Mouse (Mus musculus) heart, postnatal 0 days (tissue): ENCODE measurements around the gene Cd200r3. TPM values are rescaled to one million over a fixed set of nuclear protein-coding genes. Genes with fewer than 3 reads are reported as not detected.

Experiments
- ATAC-seq: fragments of 200-750 bp; cut with Nextera tagmentation; 2 replicates; pipeline ENCODE4 v1.8.0; 2017; ENCODE audit warnings: low read depth, moderate number of reproducible peaks, moderate library complexity; ENCODE audit not compliant: insufficient read depth
- DNase-seq: peaks from one replicate; pipeline ENCODE4 v3.0.0-alpha.2; 2016; ENCODE audit warnings: low spot score
- H3K27ac ChIP-seq: fragments of 300-500 bp; sonication (generic); 2 replicates; pipeline ENCODE4 v1.5.1; 2014; ENCODE audit warnings: low read depth, mild to moderate bottlenecking
- H3K27me3 ChIP-seq: fragments of 300-500 bp; sonication (generic); 2 replicates; pipeline ENCODE4 v1.6.1; 2014; ENCODE audit warnings: low read length, mixed read lengths; ENCODE audit not compliant: control insufficient read depth, insufficient read depth
- H3K36me3 ChIP-seq: fragments of 300-500 bp; sonication (generic); replicated peaks from 2 replicates; pipeline ENCODE4 v1.6.1; 2014; ENCODE audit warnings: low read length, mixed read lengths; ENCODE audit not compliant: control insufficient read depth, insufficient read depth
- H3K4me1 ChIP-seq: fragments of 300-500 bp; sonication (generic); 2 replicates; pipeline ENCODE4 v1.6.1; 2014; ENCODE audit warnings: antibody characterized with exemption; ENCODE audit not compliant: control insufficient read depth, insufficient read depth
- H3K4me2 ChIP-seq: fragments of 300-500 bp; sonication (generic); 2 replicates; pipeline ENCODE4 v1.6.1; 2014; ENCODE audit warnings: low read depth, mild to moderate bottlenecking, low read length, moderate library complexity
- H3K4me3 ChIP-seq: fragments of 300-500 bp; sonication (generic); 2 replicates; pipeline ENCODE4 v1.5.1; 2014; ENCODE audit warnings: low read depth, low read length
- H3K9ac ChIP-seq: fragments of 300-500 bp; sonication (generic); replicated peaks from 2 replicates; pipeline ENCODE4 v1.6.1; 2014; ENCODE audit warnings: low read depth, low read length, mixed read lengths
- H3K9me3 ChIP-seq: fragments of 300-500 bp; sonication (generic); replicated peaks from 2 replicates; pipeline ENCODE4 v1.6.1; 2016; ENCODE audit warnings: low read length; ENCODE audit not compliant: control insufficient read depth
- CTCF ChIP-seq: IDR thresholded peaks from 2 replicates; pipeline ENCODE4 v1.5.1; 2016; ENCODE audit warnings: antibody characterized with exemption, control low read depth, low read depth
- EP300 ChIP-seq: IDR thresholded peaks from 2 replicates; pipeline ENCODE4 v1.6.1; 2016; ENCODE audit warnings: antibody characterized with exemption, low read depth
- WGBS: fragments of 180-500 bp; shearing (Covaris S2); extraction: QIAGEN DNeasy Blood & Tissue Kit; methylation state at CpG from one replicate; pipeline ENCODE4 v1.1.7; 2014; 5-methylcytosine and 5-hydroxymethylcytosine counted together
- polyA plus RNA-seq: library from polyadenylated mRNA; unstranded; fragments of >200 nt; fragmentation: Nextera tagmentation; extraction: Ambion mirVana; gene quantifications from 2 replicates; pipeline ENCODE4 v1.2.1, GENCODE M21; 2015
- total RNA-seq: library from RNA; depleted of rRNA; stranded (reverse); fragments of >200 nt; gene quantifications from 2 replicates; pipeline ENCODE4 v1.2.3, GENCODE M21; 2014; ENCODE audit warnings: low replicate concordance

Gene Cd200r3
- total and polyA plus RNA-seq, 2 experiments from 2014 or later, result 0.51 to 0.99 TPM

DNA sequence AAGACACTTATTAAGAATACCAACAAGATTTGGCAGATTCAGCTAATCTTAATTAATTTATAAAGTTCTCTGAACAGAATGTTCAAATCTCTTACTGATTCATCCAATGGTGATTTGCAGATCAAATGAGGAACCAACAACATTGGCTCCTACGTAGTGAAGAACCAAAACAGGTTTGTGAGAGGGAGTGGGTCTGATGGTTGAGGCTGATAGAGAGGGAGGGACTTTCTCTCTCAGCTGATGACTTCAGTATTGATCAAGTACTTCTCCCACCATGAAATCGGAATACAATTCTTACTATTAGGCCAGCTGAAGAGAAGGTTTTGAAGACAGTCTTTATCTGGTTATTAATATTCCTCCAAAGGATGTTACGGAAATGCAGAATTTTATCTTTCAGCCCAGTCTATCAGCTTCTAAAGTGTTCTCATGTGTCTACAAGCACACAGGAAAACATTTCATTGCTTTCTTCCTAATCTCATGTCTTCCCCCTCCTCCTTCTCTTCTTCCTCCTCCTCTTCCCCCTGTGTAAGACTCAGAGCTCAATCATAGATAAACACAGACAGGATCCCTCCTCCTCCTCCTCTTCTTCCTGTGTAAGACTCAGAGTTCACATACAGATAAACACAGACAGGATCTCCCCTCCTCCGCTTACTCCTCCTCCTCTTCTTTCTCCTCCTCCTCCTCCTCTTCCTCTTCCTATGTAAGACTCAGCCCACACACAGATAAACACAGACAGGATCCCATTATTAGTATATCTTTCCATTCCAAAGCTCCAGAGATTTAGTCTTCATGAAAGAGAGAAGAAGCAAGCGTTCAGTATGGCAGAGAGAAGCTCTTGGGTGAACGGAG is 21.3 kb downstream of the Cd200r3 start:
- TF ChIP-seq CTCF, result no peak
- TF ChIP-seq EP300, result no peak
- Histone ChIP-seq H3K27me3 (no peaks in the 10 kb centered on the region), H3K4me1 (peaks cover 5% of the 10 kb centered on the region; the same call in 1 of the 2 replicates), H3K9me3 (no peaks in the 10 kb centered on the region), H3K4me3 (no peak overlapping the region), H3K4me2 (no peak overlapping the region), H3K9ac (no peak overlapping the region), H3K27ac (no peak overlapping the region; the same call in 1 of the 2 replicates), H3K36me3 (no peaks in the 10 kb centered on the region)
- 63% methylated on average over 6 of the region's 6 CpGs for WGBS
- DNase-seq, result no peak
- ATAC-seq, result no peak

DNA sequence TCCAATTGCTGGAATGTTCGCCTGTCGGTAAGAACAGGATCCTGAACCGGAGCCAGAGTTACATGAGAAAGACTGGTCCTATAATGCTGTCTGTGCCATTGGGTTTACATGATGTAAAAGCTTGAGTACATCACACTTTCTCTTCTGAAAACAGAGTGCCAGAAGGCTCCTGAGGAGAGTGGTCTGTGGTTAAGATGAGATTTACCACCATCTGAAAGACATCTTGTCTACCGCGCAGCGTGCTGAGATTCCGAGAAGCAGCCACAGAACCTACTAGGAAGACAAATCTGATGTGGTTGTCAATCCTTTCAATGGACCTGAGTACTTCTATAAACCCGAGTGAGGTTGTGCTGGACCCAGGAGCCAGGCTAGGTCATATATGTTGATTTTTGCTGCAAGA is 21.9 kb downstream of the Cd200r3 start:
- Histone ChIP-seq H3K27ac (0 out of 2 replicates have a peak overlapping the region, but pooled peaks have one; percentile 5), H3K4me1 (peaks cover 5% of the 10 kb centered on the region; the same call in 1 of the 2 replicates), H3K36me3 (no peaks in the 10 kb centered on the region), H3K27me3 (no peaks in the 10 kb centered on the region), H3K9ac (no peak overlapping the region), H3K9me3 (no peaks in the 10 kb centered on the region), H3K4me2 (no peak overlapping the region), H3K4me3 (no peak overlapping the region)
- ATAC-seq (no peak), DNase-seq (no peak)
- TF ChIP-seq EP300 (no peak), CTCF (no peak)
- WGBS, result 80% methylated on average over 8 of the region's 8 CpGs

DNA sequence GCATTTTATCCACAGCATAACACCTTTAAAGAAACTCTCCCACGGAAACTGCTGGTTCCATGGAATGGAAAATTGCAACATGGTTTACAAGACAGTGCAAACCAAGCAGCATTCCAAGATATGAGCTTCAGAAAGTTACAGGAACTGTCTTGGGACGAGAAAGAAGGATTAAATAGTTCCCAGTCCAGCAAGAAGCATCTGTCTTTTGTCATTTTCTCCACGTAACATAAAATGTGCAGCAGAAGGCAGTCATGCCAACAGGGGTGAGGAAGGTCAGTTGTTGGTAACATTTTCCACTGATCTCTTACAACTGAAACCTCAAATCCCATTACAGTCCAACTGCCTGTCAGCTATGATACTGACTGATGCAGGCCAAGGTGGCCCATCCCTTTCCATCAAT is 22.4 kb downstream of the Cd200r3 start:
- Histone ChIP-seq H3K9ac (no peak overlapping the region), H3K36me3 (no peaks in the 10 kb centered on the region), H3K4me2 (no peak overlapping the region), H3K9me3 (no peaks in the 10 kb centered on the region), H3K27ac (0 out of 2 replicates have a peak overlapping the region, but pooled peaks have one; percentile 5), H3K27me3 (no peaks in the 10 kb centered on the region), H3K4me3 (no peak overlapping the region), H3K4me1 (peaks cover 5% of the 10 kb centered on the region; the same call in 1 of the 2 replicates)
- TF ChIP-seq CTCF, result no peak
- no peak for TF ChIP-seq EP300
- no peak for ATAC-seq
- peak; percentile 27 for DNase-seq
- WGBS, result 50% methylated on average over 3 of the region's 3 CpGs

DNA sequence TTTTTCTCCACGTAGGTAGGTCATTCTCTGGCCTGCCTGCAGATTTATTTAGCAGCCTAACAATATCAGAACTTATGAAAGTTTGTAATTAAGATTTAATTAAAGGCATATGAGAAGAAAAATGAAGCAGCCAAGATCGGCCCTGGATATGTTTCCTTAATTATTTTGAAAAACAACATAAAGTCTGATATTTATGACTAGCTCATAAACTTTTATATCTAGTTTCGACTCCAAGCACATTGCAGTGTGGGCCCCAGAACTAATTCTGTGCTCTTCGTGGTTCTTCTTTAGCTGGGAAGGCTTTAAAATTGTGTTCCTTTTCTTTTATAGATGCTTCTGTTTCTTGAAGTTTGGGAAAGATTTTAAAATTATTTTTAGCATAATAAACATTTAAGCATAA is 23.4 kb downstream of the Cd200r3 start:
- peaks cover 5% of the 10 kb centered on the region; the same call in 1 of the 2 replicates for H3K4me1 ChIP-seq
- DNase-seq (no peak), ATAC-seq (no peak)
- no peak overlapping the region for H3K9ac ChIP-seq
- H3K4me3 ChIP-seq, result no peak overlapping the region
- WGBS, result 72% methylated on average over 4 of the region's 4 CpGs
- H3K27ac ChIP-seq, result no peak overlapping the region
- H3K9me3 ChIP-seq, result no peaks in the 10 kb centered on the region
- no peaks in the 10 kb centered on the region for H3K27me3 ChIP-seq
- no peaks in the 10 kb centered on the region for H3K36me3 ChIP-seq
- TF ChIP-seq CTCF (no peak), EP300 (no peak)
- H3K4me2 ChIP-seq, result no peak overlapping the region

DNA sequence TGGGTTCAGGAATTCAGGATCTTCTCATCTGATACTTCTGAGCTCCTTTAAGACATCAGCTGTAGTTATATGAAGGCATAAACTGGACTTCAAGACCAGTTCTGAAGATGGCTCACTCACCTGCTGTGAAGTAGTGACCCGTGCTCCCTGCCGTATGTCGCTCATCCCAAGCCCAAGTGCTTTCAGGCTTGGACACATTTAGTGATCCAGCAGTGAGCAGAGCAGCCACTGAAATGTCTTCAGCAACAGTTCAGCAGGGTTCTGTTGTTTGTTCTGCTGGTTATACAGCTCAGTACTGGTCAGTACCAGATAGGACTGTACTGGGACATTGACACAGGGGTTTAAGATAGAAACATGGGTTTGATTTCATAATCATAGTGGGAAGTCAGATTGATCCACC is 24.6 kb downstream of the Cd200r3 start:
- no peak overlapping the region for H3K27ac ChIP-seq
- DNase-seq (no peak), ATAC-seq (no peak)
- no peaks in the 10 kb centered on the region for H3K4me1 ChIP-seq
- H3K4me2 ChIP-seq, result no peak overlapping the region
- H3K9ac ChIP-seq, result no peak overlapping the region
- no peaks in the 10 kb centered on the region for H3K27me3 ChIP-seq
- H3K9me3 ChIP-seq, result no peaks in the 10 kb centered on the region
- H3K4me3 ChIP-seq, result no peak overlapping the region
- H3K36me3 ChIP-seq, result no peaks in the 10 kb centered on the region
- WGBS, result 92% methylated on average over 3 of the region's 3 CpGs
- no peak for TF ChIP-seq CTCF
- TF ChIP-seq EP300, result no peak
